Mouse (Mus musculus): Measurements from ENCODE around the gene Hoxa6.

Hoxa6 gene

GRCm38 (mm10) chr6:52214271-52214670 lies 5.7 kb upstream of the Hoxa6 start:
- DNase-seq (ENCODE audit: low spot score) = no peak

GRCm38 (mm10) chr6:52213119-52213986 lies 4.8 kb upstream of the Hoxa6 start, which contains the start of the genes Hoxa3 and Gm28308:
Gene Hoxa3 (minus strand): TSS chr6:52213336.
Gene Gm28308 (minus strand): TSS chr6:52213339.
- DNase-seq (ENCODE audit: low spot score) = no peak

- no peak for DNase-seq (ENCODE audit: low spot score)
Measured at GRCm38 (mm10) chr6:52212556-52213118, 4.1 kb upstream of the Hoxa6 start.

DNA sequence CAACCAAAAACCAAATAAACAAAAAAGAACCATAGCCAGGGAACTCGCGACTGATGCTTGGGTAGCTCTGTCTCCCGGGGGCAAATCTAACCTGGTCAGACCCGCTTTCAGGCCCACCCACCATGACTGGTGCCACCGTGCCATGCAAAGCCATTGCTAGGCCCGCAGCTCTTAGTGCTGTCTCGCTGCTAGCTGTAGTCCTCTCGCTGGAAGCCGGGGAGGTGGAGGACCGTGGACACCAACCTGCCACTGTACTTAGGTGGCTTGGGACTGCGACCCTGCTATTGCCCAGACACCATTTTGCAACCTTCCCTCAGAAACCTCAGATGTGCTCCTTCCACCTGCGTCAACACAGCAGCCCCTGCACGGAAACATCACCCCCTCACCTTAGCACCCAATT lies 3.4 kb upstream of the Hoxa6 start:
- DNase-seq (ENCODE audit: low spot score) = no peak

- DNase-seq (ENCODE audit: low spot score) = no peak
Measured at GRCm38 (mm10) chr6:52211170-52211935, 2.8 kb upstream of the Hoxa6 start.

DNA sequence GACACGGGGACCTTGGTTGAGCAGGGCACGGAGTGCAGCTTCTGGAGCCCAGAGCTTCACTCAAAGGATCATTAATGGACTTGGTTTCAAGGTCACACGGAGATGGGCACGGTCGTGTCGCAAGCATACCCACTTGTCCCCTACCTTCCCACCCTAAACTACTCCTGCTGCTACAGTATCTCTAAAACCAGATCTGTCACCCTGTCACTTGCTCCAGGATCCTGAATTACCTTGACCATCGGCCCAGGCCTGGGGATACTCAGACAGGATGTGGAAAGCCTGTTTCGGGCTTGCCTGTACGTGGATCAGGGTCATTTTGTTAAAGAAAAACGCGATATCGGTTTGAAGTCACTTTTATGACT lies 1.1 kb upstream of the Hoxa6 start:
- DNase-seq (ENCODE audit: low spot score) = no peak

DNA sequence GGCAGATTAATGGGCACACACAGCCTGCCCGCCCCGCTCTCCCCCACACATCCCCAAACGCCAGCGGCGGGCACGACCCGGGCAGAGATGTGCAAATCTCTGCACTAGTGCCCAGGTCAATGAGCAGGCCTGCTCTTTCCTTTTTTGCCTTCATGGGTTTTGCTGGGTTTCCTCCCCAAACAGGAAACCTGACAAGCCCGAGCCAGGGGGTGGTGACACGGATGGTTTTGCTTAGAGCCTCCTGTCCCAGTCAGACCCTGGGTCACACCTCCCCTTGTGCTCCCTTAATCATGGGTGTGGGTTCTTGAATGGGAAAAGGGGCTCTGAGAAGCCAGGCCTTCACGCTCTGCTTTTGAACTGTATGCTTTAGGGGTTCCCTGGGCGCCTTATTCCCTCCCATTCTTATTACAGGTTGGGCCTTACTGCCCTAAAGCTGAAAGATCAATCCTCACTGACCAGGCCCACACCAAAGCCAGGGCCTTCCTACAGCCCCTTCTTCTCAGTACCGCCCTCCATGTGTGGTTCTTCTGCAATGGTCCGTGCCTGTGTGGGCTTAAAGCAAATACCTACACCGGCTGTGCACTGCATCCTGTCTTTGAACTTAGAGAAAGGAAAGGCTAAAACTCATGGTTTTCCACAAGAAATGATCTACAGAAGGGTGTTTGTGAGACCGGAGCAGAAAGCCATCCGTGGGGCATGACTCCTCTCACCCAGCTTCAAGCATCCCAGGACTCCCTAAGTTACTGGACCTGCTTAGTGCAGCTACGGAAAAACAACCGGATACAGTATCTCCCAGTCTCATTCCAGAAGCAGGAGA lies 554 bp upstream of the Hoxa6 start:
- no peak for DNase-seq (ENCODE audit: low spot score)

- no peak for DNase-seq (ENCODE audit: low spot score)
Measured at GRCm38 (mm10) chr6:52207684-52207976, 892 bp downstream of the Hoxa6 start.

DNA sequence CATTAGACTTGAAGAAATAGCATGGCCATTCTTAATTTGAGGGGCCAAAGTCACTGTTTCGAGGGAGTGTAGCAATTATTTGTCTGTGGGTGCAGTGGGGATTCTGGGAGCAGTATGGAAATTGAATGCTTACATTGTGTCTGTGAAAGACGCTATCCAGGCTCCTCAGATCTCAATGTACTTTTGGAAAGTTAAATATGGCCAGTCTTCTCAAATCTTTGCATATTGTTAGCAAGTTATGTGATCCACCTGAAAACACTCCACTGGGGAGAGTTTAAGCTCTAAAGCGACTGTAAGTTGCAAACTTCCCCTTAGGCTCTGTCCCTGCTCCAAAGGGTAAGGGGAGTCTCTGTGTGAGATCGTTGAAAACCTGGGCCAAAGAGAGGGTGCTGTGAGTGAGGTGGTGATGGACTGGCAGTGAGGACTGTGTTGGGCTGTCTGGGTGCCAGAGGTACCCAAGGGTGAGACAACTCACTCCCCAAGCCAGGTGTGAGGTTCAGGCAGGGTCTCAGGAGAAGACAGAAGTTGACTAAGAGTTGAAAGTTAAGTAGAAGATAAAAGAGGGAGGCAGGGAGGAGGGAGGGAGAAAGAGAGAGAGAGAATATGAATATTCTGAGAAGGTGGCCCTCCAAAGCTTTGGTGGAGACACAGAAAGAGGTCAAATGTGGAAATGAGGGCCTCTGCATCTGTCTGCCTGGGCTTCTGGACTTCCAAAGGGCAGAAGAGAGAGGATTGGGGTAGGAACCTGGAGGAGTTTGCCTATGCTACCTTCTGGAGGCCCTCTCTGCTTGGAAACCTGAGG lies 1.4 kb downstream of the Hoxa6 start:
- DNase-seq (ENCODE audit: low spot score) = no peak

GRCm38 (mm10) chr6:52205638-52206621 lies 2.6 kb downstream of the Hoxa6 start:
- DNase-seq (ENCODE audit: low spot score) = no peak

GRCm38 (mm10) chr6:52205221-52205620 lies 3.3 kb downstream of the Hoxa6 start:
- DNase-seq (ENCODE audit: low spot score) = no peak

GRCm38 (mm10) chr6:52204050-52204752 lies 4.3 kb downstream of the Hoxa6 start, which contains the start of gene Hoxa5:
Gene Hoxa5 (minus strand): TSS chr6:52204587.
- DNase-seq (ENCODE audit: low spot score) = no peak

DNA sequence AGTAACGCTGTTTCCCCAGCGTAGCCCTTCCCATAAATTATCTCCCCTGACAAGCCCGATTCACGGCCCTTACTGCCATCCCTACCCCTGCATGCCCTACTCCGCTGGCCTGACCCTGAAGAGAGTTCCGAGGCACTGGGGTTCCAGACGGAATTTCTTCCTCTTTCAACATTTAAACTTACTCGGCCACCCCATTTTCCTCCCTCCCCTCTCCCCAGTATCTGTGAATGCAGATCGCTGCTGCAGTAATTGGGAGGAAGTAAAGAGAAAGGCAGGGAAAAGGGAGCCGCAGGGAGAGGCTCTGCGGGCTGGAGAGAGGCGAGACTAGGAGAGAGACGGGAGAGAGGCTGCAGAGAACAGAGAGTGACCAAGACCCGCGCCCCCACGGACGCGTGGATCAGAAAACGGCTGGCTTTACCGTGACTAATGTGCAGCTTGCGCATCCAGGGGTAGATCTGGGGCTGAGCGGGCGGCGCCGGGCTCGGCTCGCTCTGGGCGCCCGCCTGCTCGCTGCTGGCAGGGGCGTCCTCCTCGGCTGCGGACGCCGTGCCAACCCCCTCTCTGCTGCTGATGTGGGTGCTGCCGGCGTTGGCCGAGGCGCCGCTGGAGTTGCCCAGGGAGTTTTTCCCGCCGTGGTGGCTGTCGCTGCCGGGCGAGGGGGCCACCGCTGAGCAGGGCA lies 5.0 kb downstream of the Hoxa6 start:
- DNase-seq (ENCODE audit: low spot score) = no peak

- no peak for DNase-seq (ENCODE audit: low spot score)
Measured at GRCm38 (mm10) chr6:52203121-52203370, 5.5 kb downstream of the Hoxa6 start.

- no peak for DNase-seq (ENCODE audit: low spot score)
Measured at GRCm38 (mm10) chr6:52202362-52203120, 6.0 kb downstream of the Hoxa6 start.

DNA sequence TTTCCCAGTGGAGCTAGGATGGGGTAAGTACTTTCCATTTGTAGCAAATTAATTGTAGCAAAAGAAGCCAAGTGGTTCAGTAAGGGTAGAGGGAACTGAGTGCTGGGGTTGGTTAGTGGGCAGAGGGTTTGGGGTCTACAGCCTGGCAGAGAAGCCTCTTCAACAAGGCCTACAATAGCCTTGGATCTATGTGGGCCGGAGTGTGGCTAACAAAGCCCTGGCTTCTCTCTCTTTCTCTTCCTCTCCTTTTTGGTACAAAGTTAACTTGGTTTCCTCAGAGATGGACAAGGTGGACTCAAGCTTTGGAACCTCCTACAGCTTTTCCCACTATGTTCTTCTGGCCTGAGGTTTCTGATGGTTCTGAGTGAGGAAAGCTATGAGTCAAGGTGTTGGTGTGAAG lies 7.3 kb downstream of the Hoxa6 start:
- DNase-seq (ENCODE audit: low spot score) = no peak

DNA sequence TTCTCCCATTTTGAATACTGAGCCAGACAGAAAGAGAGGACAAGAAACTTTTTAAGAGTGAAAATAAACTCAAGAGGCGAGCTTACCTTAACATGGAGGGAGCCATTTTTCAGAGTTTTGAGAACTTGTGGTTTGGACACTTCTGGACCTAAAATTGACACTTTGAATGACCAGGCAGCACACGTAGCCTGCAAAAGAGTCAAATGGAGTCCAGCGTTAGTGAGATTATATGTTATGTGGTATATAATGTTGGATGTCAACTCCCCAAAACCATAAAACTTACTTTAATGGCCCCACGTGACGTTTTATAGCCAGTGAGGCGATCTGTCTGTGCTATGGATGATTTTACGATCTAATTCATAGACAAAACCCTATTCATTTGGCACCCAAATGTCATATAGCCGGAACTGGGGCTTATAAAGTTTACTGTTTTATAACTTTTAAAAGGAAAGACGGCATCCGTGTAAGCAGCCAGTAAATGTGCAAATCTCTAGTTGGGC lies 7.7 kb downstream of the Hoxa6 start:
- no peak for DNase-seq (ENCODE audit: low spot score)

GRCm38 (mm10) chr6:52200073-52200750 lies 8.3 kb downstream of the Hoxa6 start:
- DNase-seq (ENCODE audit: low spot score) = no peak

Data from c-Kit-positive CD71-positive TER-119-positive erythroid progenitor cells, embryonic 14.5 days (primary cell).